Mouse (Mus musculus): Measurements from ENCODE around the gene Cnr2. TPM values are rescaled to one million over a fixed set of nuclear protein-coding genes. Genes with fewer than 3 reads are reported as not detected.

Cnr2 gene
- polyA plus RNA-seq, 1 experiment from 2014 or later: 0.71 TPM

DNA sequence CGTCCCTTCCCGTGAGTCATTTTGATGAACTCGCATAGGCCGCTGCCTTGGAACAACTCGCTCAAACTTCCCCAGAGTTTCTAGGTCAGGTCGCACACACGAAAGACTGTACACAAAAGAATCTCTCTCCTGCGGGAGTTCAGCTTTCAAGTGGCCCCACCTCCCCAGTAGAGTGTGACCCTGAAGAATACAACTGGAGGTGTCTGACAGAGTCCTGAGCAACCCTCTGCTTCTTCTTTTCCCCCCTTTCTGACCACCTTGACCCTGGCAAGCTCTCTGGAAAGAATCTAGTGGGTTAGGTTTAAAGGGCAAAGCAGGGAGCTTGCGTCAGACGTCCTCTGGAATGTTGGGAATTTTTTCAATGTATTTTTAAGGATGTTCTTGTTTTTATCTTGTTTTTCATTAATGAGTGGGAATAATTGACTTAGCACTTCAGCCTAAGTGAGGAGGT lies 11.8 kb upstream of the Cnr2 start:
- Histone ChIP-seq H3K4me3 (ENCODE audit: low read length) (no peak overlapping the region), H3K4me1 (ENCODE audit: control insufficient read depth, insufficient read depth, low read length) (peaks cover 9% of the 10 kb centered on the region), H3K9ac (ENCODE audit: low read length) (no peak overlapping the region), H3K27me3 (ENCODE audit: control insufficient read depth, insufficient read depth, low read length) (no peaks in the 10 kb centered on the region), H3K4me2 (ENCODE audit: low read depth, low read length) (no peak overlapping the region), H3K27ac (ENCODE audit: low read length) (peak overlapping the region; percentile 12; the same call in 1 of the 2 replicates), H3K36me3 (ENCODE audit: control insufficient read depth, insufficient read depth) (no peaks in the 10 kb centered on the region), H3K9me3 (replicated peaks; ENCODE audit: control insufficient read depth, low read length) (no peaks in the 10 kb centered on the region)
- WGBS: 34% methylated on average over 10 of the region's 10 CpGs
- no peak for ATAC-seq (replicated peaks; ENCODE audit: extremely low read depth, insufficient read depth, low FRiP score)

DNA sequence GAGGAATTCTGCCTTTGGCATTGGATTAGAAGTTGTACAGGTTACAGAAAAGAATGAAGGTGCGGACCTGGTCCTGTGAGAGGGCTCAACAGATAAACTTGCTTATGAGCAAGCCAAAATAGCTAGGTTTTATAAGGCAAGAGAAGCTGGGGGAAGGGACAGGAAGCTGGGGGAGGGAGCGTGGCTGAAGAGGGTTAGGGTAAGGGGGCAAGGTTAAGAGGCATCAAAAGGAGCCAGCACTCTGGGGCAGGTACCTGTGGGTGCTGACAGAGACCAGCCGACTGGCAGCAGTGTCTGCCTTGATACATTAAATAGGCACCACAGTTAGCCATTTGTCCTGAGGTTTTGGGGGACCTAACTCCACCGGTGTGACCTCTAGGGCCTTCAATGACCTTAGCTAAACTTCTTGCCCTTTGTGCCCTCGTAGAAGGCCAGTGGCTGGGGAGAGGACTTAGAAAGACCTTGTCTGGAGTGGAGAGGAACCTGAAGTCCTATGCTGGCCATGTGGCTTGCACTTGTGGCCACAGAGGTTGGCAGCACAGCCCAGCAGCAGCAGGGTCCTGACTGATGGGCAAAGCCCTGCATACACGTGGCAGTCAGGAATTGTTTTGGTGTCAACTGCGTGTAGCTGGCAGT lies 11.2 kb upstream of the Cnr2 start:
- Histone ChIP-seq H3K36me3 (ENCODE audit: control insufficient read depth, insufficient read depth) (no peaks in the 10 kb centered on the region), H3K4me2 (ENCODE audit: low read depth, low read length) (no peak overlapping the region), H3K9me3 (replicated peaks; ENCODE audit: control insufficient read depth, low read length) (no peaks in the 10 kb centered on the region), H3K4me3 (ENCODE audit: low read length) (no peak overlapping the region), H3K9ac (ENCODE audit: low read length) (no peak overlapping the region), H3K27ac (ENCODE audit: low read length) (no peak overlapping the region), H3K4me1 (ENCODE audit: control insufficient read depth, insufficient read depth, low read length) (peaks cover 9% of the 10 kb centered on the region), H3K27me3 (ENCODE audit: control insufficient read depth, insufficient read depth, low read length) (no peaks in the 10 kb centered on the region)
- WGBS: 55% methylated on average over 7 of the region's 7 CpGs
- ATAC-seq (replicated peaks; ENCODE audit: extremely low read depth, insufficient read depth, low FRiP score): no peak

GRCm38 (mm10) chr4:135884531-135884930 lies 10.7 kb upstream of the Cnr2 start:
- no peak overlapping the region for H3K4me2 ChIP-seq (ENCODE audit: low read depth, low read length)
- H3K9me3 ChIP-seq (replicated peaks; ENCODE audit: control insufficient read depth, low read length): no peaks in the 10 kb centered on the region
- 75% methylated on average over 6 of the region's 6 CpGs for WGBS
- H3K4me3 ChIP-seq (ENCODE audit: low read length): no peak overlapping the region
- no peaks in the 10 kb centered on the region for H3K27me3 ChIP-seq (ENCODE audit: control insufficient read depth, insufficient read depth, low read length)
- H3K27ac ChIP-seq (ENCODE audit: low read length): no peak overlapping the region
- peaks cover 9% of the 10 kb centered on the region for H3K4me1 ChIP-seq (ENCODE audit: control insufficient read depth, insufficient read depth, low read length)
- ATAC-seq (replicated peaks; ENCODE audit: extremely low read depth, insufficient read depth, low FRiP score): no peak
- H3K36me3 ChIP-seq (ENCODE audit: control insufficient read depth, insufficient read depth): no peaks in the 10 kb centered on the region
- H3K9ac ChIP-seq (ENCODE audit: low read length): no peak overlapping the region

DNA sequence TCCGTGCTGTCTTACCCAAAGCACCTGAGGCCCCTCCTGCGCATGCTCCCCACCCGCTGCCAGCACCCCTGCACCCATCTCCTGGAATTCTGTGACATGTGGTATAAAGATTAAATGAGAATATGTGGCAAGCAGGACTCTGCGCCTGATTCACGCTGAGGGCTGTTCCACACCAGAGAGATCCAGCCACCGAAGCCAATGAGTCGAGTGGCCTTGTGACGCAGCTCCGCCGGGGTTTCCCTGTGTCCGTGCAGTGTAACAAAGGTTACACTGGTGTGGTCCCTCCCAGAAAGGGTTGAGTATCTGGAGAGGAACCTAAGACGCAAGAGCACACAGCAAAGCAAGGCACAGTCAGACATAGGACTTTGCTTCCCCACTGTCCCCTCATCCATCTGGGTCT lies 9.5 kb upstream of the Cnr2 start:
- H3K36me3 ChIP-seq (ENCODE audit: control insufficient read depth, insufficient read depth): no peaks in the 10 kb centered on the region
- no peak overlapping the region for H3K27ac ChIP-seq (ENCODE audit: low read length)
- no peak overlapping the region for H3K4me3 ChIP-seq (ENCODE audit: low read length)
- H3K9me3 ChIP-seq (replicated peaks; ENCODE audit: control insufficient read depth, low read length): no peaks in the 10 kb centered on the region
- 91% methylated on average over 12 of the region's 12 CpGs for WGBS
- peaks cover 9% of the 10 kb centered on the region for H3K4me1 ChIP-seq (ENCODE audit: control insufficient read depth, insufficient read depth, low read length)
- no peak overlapping the region for H3K4me2 ChIP-seq (ENCODE audit: low read depth, low read length)
- no peak for ATAC-seq (replicated peaks; ENCODE audit: extremely low read depth, insufficient read depth, low FRiP score)
- no peaks in the 10 kb centered on the region for H3K27me3 ChIP-seq (ENCODE audit: control insufficient read depth, insufficient read depth, low read length)
- H3K9ac ChIP-seq (ENCODE audit: low read length): no peak overlapping the region

DNA sequence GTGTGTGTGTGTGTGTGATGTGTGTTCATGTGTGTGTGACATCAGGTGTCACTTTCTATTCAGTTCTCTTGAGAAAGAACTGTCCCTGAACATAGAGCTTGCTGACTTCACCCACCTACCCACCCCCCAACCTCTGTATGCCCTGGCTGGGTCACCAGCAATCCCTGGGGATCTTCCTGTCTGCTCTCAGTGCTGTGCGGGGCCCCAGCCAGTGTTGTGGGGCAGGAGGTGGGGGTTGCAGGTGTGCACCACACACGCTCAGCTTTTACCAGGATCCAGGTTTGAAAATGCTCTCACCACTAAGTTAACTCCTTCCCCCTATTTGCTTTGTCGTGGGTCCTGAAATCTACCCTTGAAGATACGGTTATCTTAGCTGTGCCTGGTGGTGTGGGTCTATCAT lies 9.0 kb upstream of the Cnr2 start:
- H3K4me3 ChIP-seq (ENCODE audit: low read length): no peak overlapping the region
- no peaks in the 10 kb centered on the region for H3K27me3 ChIP-seq (ENCODE audit: control insufficient read depth, insufficient read depth, low read length)
- H3K36me3 ChIP-seq (ENCODE audit: control insufficient read depth, insufficient read depth): no peaks in the 10 kb centered on the region
- H3K9ac ChIP-seq (ENCODE audit: low read length): no peak overlapping the region
- peaks cover 9% of the 10 kb centered on the region for H3K4me1 ChIP-seq (ENCODE audit: control insufficient read depth, insufficient read depth, low read length)
- no peak overlapping the region for H3K4me2 ChIP-seq (ENCODE audit: low read depth, low read length)
- ATAC-seq (replicated peaks; ENCODE audit: extremely low read depth, insufficient read depth, low FRiP score): no peak
- no peak overlapping the region for H3K27ac ChIP-seq (ENCODE audit: low read length)
- H3K9me3 ChIP-seq (replicated peaks; ENCODE audit: control insufficient read depth, low read length): no peaks in the 10 kb centered on the region
- 72% methylated on average over 4 of the region's 4 CpGs for WGBS

DNA sequence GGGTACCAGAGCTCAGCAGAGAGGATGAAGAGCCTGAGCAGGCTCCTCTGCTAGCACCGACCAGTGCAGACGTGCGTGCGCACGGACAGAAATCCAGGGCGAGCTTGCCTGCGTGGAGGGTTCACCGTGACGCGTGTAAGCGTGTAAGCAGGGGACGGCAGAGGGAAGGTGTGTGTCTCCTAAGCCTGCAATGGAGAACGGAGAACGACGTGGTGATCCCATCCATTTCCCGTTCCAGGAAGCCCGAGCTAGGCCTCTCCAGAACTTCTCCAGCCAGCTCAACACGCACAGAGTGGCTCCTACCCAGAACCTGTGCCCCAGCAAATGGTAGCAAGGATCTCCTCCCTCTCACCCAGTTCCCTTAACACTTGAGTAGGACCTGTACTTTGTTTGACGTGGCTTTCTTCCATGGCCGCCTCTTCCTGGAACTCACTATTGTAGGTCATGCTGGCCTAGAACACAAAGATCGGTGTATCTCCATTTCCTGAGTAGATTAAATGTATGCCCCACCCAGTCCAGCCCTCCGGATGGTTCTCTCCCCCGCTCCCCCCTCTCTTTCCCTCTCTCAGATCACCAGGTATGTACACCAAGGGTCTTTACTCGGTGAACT lies 6.6 kb upstream of the Cnr2 start:
- no peak overlapping the region for H3K27ac ChIP-seq (ENCODE audit: low read length)
- H3K27me3 ChIP-seq (ENCODE audit: control insufficient read depth, insufficient read depth, low read length): no peaks in the 10 kb centered on the region
- H3K36me3 ChIP-seq (ENCODE audit: control insufficient read depth, insufficient read depth): no peaks in the 10 kb centered on the region
- WGBS: 84% methylated on average over 24 of the region's 24 CpGs
- H3K4me2 ChIP-seq (ENCODE audit: low read depth, low read length): no peak overlapping the region
- no peak for ATAC-seq (replicated peaks; ENCODE audit: extremely low read depth, insufficient read depth, low FRiP score)
- peaks cover 6% of the 10 kb centered on the region for H3K4me1 ChIP-seq (ENCODE audit: control insufficient read depth, insufficient read depth, low read length)
- no peak overlapping the region for H3K4me3 ChIP-seq (ENCODE audit: low read length)
- no peak overlapping the region for H3K9ac ChIP-seq (ENCODE audit: low read length)
- no peaks in the 10 kb centered on the region for H3K9me3 ChIP-seq (replicated peaks; ENCODE audit: control insufficient read depth, low read length)

DNA sequence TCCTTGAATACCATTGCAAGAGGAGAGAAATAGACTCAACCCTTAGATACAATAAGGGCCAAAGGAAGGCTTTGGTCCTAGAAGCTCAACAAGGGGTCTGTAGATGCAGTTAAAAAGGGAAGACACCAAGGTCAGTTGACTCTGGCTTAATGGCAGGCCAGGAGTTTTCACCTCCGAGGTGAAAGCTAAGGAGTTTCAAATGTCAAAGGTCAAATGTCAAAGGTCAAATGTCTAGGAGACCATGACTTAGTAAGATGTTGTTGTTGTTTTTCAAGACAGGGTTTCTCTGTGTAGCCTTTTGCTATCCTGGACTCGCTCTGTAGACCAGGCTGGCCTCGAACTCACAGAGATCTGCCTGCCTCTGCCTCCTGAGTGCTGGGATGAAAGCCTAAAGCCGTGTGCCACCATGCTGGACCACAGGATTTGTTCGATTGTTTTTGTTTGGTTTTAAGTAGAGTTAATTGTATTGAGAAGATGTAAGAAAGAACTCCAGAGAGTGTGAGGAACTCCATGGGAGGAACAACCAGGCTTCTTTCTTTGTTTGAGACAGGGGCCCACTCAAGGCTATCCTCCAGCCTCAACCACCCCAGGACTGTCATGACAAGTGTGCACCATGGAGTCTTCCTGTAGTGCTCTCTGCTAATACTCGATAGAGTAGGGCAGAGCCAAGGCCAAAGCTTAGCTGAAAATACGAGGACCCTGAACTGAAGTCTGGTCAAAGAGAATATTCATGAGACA lies 5.9 kb upstream of the Cnr2 start:
- ATAC-seq (replicated peaks; ENCODE audit: extremely low read depth, insufficient read depth, low FRiP score): no peak
- WGBS: 78% methylated on average over 7 of the region's 7 CpGs

GRCm38 (mm10) chr4:135889884-135890283 lies 5.3 kb upstream of the Cnr2 start:
- Histone ChIP-seq H3K4me2 (ENCODE audit: low read depth, low read length) (no peak overlapping the region), H3K27ac (ENCODE audit: low read length) (no peak overlapping the region), H3K27me3 (ENCODE audit: control insufficient read depth, insufficient read depth, low read length) (no peaks in the 10 kb centered on the region), H3K9me3 (replicated peaks; ENCODE audit: control insufficient read depth, low read length) (no peaks in the 10 kb centered on the region), H3K4me1 (ENCODE audit: control insufficient read depth, insufficient read depth, low read length) (no peaks in the 10 kb centered on the region), H3K36me3 (ENCODE audit: control insufficient read depth, insufficient read depth) (no peaks in the 10 kb centered on the region), H3K4me3 (ENCODE audit: low read length) (no peak overlapping the region), H3K9ac (ENCODE audit: low read length) (no peak overlapping the region)
- ATAC-seq (replicated peaks; ENCODE audit: extremely low read depth, insufficient read depth, low FRiP score): peak; percentile 85
- 6% methylated on average over 4 of the region's 4 CpGs for WGBS

More for the DNA sequence above, 5.9 kb upstream of the Cnr2 start:
- no peaks in the 10 kb centered on the region for H3K9me3 ChIP-seq (replicated peaks; ENCODE audit: control insufficient read depth, low read length)
- no peak overlapping the region for H3K4me2 ChIP-seq (ENCODE audit: low read depth, low read length)
- H3K9ac ChIP-seq (ENCODE audit: low read length): no peak overlapping the region
- H3K4me3 ChIP-seq (ENCODE audit: low read length): no peak overlapping the region
- no peaks in the 10 kb centered on the region for H3K27me3 ChIP-seq (ENCODE audit: control insufficient read depth, insufficient read depth, low read length)
- H3K36me3 ChIP-seq (ENCODE audit: control insufficient read depth, insufficient read depth): no peaks in the 10 kb centered on the region
- no peak overlapping the region for H3K27ac ChIP-seq (ENCODE audit: low read length)
- no peaks in the 10 kb centered on the region; the same call in 1 of the 2 replicates for H3K4me1 ChIP-seq (ENCODE audit: control insufficient read depth, insufficient read depth, low read length)

DNA sequence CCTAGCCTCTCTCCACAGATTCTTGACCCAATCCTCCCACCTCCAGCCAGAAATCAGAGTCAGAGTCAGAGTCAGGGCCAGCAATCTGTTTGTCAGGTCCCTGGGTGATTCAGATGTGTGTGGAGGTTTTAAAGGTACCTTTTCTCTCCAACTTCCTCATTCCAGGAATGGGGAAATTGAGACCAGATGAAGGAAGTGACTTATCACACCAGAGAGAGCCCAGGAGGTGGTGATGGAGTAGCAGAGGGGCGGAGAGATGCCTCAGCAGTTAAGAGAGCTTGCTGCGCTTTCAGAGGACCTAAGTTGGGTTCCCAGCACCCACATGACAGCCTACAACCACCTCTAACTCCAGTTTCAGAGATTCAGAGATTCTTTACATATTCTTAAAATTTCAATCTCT lies 3.7 kb upstream of the Cnr2 start:
- no peaks in the 10 kb centered on the region for H3K27me3 ChIP-seq (ENCODE audit: control insufficient read depth, insufficient read depth, low read length)
- no peak overlapping the region for H3K4me3 ChIP-seq (ENCODE audit: low read length)
- 82% methylated on average over 2 of the region's 2 CpGs for WGBS
- no peaks in the 10 kb centered on the region for H3K4me1 ChIP-seq (ENCODE audit: control insufficient read depth, insufficient read depth, low read length)
- ATAC-seq (replicated peaks; ENCODE audit: extremely low read depth, insufficient read depth, low FRiP score): no peak
- H3K36me3 ChIP-seq (ENCODE audit: control insufficient read depth, insufficient read depth): no peaks in the 10 kb centered on the region
- no peak overlapping the region for H3K27ac ChIP-seq (ENCODE audit: low read length)
- no peak overlapping the region for H3K9ac ChIP-seq (ENCODE audit: low read length)
- H3K4me2 ChIP-seq (ENCODE audit: low read depth, low read length): no peak overlapping the region
- H3K9me3 ChIP-seq (replicated peaks; ENCODE audit: control insufficient read depth, low read length): no peaks in the 10 kb centered on the region

Data from heart, embryonic 16.5 days (tissue).